Mouse (Mus musculus): Measurements from ENCODE around the gene Slc35f1. TPM values are rescaled to one million over a fixed set of nuclear protein-coding genes. Genes with fewer than 3 reads are reported as not detected.

The Slc35f1 gene
- polyA plus RNA-seq, 1 experiment from 2014 or later, result 2.1 TPM

DNA sequence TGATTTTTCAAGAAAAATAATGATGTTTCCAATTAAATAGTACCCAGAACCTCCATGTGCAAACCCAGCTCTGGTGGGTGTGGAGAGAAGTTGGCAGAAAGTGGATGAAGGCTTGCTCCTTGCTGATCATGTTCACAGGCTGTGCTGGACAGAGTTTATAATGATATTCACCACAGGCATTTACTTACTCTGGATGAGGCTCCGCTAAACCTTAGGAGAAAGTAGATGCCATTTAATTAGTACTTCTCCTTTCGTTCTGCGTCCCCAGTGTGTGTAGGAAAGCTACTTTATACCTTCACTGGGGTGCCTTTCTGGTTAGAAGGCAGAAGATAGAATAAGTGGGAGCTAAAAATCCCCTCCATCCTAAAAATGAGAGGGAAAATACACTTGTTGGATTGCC is 53.5 kb downstream of the Slc35f1 start:
- DNase-seq (ENCODE audit: low spot score) (no peak), ATAC-seq (replicated peaks; ENCODE audit: low FRiP score, low read depth) (no peak)
- H3K4me3 ChIP-seq (replicated peaks; ENCODE audit: low read depth, low read length), result no peak overlapping the region
- 95% methylated on average over 3 of the region's 3 CpGs for WGBS
- H3K27me3 ChIP-seq (ENCODE audit: insufficient read depth, low read length), result no peaks in the 10 kb centered on the region
- no peak overlapping the region for H3K27ac ChIP-seq
- TF ChIP-seq CTCF (IDR thresholded peaks at IDR 0.05; ENCODE audit: low read depth), result no peak
- H3K9ac ChIP-seq (ENCODE audit: low read depth, low read length), result no peak overlapping the region
- H3K36me3 ChIP-seq (ENCODE audit: insufficient read depth, low read length), result no peaks in the 10 kb centered on the region
- no peaks in the 10 kb centered on the region for H3K9me3 ChIP-seq (replicated peaks; ENCODE audit: low read length)
- H3K4me1 ChIP-seq (replicated peaks; ENCODE audit: insufficient read depth, low read length), result no peaks in the 10 kb centered on the region
- H3K4me2 ChIP-seq (ENCODE audit: low read length), result no peak overlapping the region

DNA sequence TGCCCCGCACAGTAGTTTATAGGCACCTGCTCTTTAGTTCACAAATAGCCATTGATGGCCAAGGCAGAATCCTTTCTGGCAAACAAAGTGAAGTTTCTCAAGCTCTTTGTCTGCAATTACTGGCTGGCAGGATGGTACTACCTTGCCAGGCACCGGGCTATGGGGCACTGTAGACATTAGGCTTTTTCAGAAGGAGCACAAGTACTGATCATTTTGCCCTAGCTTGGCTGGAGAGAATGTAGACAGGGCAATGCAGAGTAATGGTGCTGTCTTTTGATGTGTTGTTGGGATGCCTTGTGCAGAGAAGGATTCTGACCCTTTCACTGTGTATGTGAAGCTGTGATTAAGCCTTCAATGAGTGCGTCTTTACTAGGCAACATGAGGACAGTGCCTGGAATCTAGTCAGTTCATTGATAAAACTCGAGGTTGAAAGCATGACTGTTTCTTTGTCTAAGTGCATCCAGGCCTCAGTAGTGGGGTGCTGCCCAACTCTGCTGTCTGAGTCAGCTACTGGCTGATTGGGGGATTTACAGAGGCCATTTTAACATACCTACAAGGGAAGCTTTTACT is 57.8 kb downstream of the Slc35f1 start:
- H3K4me3 ChIP-seq (replicated peaks; ENCODE audit: low read depth, low read length), result no peak overlapping the region
- no peak overlapping the region for H3K27ac ChIP-seq
- H3K9ac ChIP-seq (ENCODE audit: low read depth, low read length), result no peak overlapping the region
- no peaks in the 10 kb centered on the region for H3K36me3 ChIP-seq (ENCODE audit: insufficient read depth, low read length)
- H3K9me3 ChIP-seq (replicated peaks; ENCODE audit: low read length), result no peaks in the 10 kb centered on the region
- H3K4me1 ChIP-seq (replicated peaks; ENCODE audit: insufficient read depth, low read length), result no peaks in the 10 kb centered on the region
- DNase-seq (ENCODE audit: low spot score), result no peak
- H3K4me2 ChIP-seq (ENCODE audit: low read length), result no peak overlapping the region
- no peaks in the 10 kb centered on the region for H3K27me3 ChIP-seq (ENCODE audit: insufficient read depth, low read length)
- no peak for TF ChIP-seq CTCF (IDR thresholded peaks at IDR 0.05; ENCODE audit: low read depth)
- 82% methylated on average over 4 of the region's 4 CpGs for WGBS
- ATAC-seq (replicated peaks; ENCODE audit: low FRiP score, low read depth), result no peak

DNA sequence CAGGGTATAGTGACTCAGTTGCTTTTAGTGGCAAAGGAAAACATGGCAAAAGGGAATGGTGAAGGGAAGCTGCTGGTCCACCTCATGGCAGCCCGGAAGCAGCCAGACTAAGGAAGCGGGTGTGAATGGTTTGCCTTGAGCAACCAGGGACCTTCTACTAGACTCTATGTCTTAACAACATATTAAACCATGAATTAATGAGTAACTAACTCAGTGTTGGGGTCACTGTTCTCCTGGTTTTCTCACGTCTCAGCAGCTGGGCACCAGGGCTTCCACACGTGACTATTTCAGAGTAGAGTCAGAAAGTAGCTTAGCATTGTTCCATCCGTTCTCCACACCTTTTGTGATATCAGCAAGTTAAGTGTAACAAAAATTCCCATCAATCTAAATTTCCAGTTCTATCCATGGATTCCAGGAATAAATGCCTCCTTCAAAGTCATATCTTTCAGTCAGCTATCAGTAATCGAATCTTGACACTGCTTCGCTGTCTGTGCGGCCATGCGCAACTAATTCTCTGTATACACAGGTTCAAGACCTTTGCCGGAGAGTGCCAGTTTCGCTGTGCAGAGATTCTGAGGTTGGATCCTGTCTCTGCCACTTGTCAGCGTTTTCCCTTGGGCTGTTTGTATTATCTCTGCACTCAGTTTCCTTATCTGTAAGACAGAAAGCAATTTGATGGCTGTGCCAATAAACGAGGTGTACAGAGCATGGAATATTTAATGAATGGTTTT is 65.8 kb downstream of the Slc35f1 start:
- Histone ChIP-seq H3K4me2 (ENCODE audit: low read length) (no peak overlapping the region), H3K27ac (0 out of 2 replicates have a peak overlapping the region, but pooled peaks have one; percentile 25), H3K36me3 (ENCODE audit: insufficient read depth, low read length) (no peaks in the 10 kb centered on the region), H3K9ac (ENCODE audit: low read depth, low read length) (no peak overlapping the region), H3K9me3 (replicated peaks; ENCODE audit: low read length) (no peaks in the 10 kb centered on the region), H3K4me1 (replicated peaks; ENCODE audit: insufficient read depth, low read length) (no peaks in the 10 kb centered on the region), H3K4me3 (replicated peaks; ENCODE audit: low read depth, low read length) (no peak overlapping the region), H3K27me3 (ENCODE audit: insufficient read depth, low read length) (no peaks in the 10 kb centered on the region)
- TF ChIP-seq CTCF (IDR thresholded peaks at IDR 0.05; ENCODE audit: low read depth), result no peak
- DNase-seq (ENCODE audit: low spot score) (peak; percentile 38), ATAC-seq (replicated peaks; ENCODE audit: low FRiP score, low read depth) (peak; percentile 96)
- 58% methylated on average over 13 of the region's 13 CpGs for WGBS

GRCm38 (mm10) chr10:52757496-52758260 is 67.3 kb downstream of the Slc35f1 start:
- no peak for DNase-seq (ENCODE audit: low spot score)
- Histone ChIP-seq H3K27ac (no peak overlapping the region), H3K36me3 (ENCODE audit: insufficient read depth, low read length) (no peaks in the 10 kb centered on the region), H3K9ac (ENCODE audit: low read depth, low read length) (no peak overlapping the region), H3K27me3 (ENCODE audit: insufficient read depth, low read length) (no peaks in the 10 kb centered on the region), H3K4me3 (replicated peaks; ENCODE audit: low read depth, low read length) (no peak overlapping the region), H3K4me1 (replicated peaks; ENCODE audit: insufficient read depth, low read length) (no peaks in the 10 kb centered on the region), H3K4me2 (ENCODE audit: low read length) (no peak overlapping the region), H3K9me3 (replicated peaks; ENCODE audit: low read length) (no peaks in the 10 kb centered on the region)
- no peak for TF ChIP-seq CTCF (IDR thresholded peaks at IDR 0.05; ENCODE audit: low read depth)
- WGBS, result 87% methylated on average over 4 of the region's 4 CpGs
- ATAC-seq (replicated peaks; ENCODE audit: low FRiP score, low read depth), result no peak

GRCm38 (mm10) chr10:52758589-52758988 is 68.3 kb downstream of the Slc35f1 start:
- no peaks in the 10 kb centered on the region for H3K9me3 ChIP-seq (replicated peaks; ENCODE audit: low read length)
- no peaks in the 10 kb centered on the region for H3K4me1 ChIP-seq (replicated peaks; ENCODE audit: insufficient read depth, low read length)
- 40% methylated on average over 4 of the region's 4 CpGs for WGBS
- DNase-seq (ENCODE audit: low spot score) (peak; percentile 61), ATAC-seq (replicated peaks; ENCODE audit: low FRiP score, low read depth) (no peak)
- H3K27me3 ChIP-seq (ENCODE audit: insufficient read depth, low read length), result no peaks in the 10 kb centered on the region
- TF ChIP-seq CTCF (IDR thresholded peaks at IDR 0.05; ENCODE audit: low read depth), result peak; percentile 72
- H3K4me2 ChIP-seq (ENCODE audit: low read length), result no peak overlapping the region
- no peaks in the 10 kb centered on the region for H3K36me3 ChIP-seq (ENCODE audit: insufficient read depth, low read length)
- H3K4me3 ChIP-seq (replicated peaks; ENCODE audit: low read depth, low read length), result no peak overlapping the region
- no peak overlapping the region for H3K27ac ChIP-seq
- H3K9ac ChIP-seq (ENCODE audit: low read depth, low read length), result no peak overlapping the region

- H3K4me2 ChIP-seq (ENCODE audit: low read length), result no peak overlapping the region
- ATAC-seq (replicated peaks; ENCODE audit: low FRiP score, low read depth) (no peak), DNase-seq (ENCODE audit: low spot score) (no peak)
- H3K9ac ChIP-seq (ENCODE audit: low read depth, low read length), result no peak overlapping the region
- WGBS, result 96% methylated on average over 1 of the region's 1 CpGs
- no peak overlapping the region for H3K4me3 ChIP-seq (replicated peaks; ENCODE audit: low read depth, low read length)
- no peak for TF ChIP-seq CTCF (IDR thresholded peaks at IDR 0.05; ENCODE audit: low read depth)
- no peaks in the 10 kb centered on the region for H3K4me1 ChIP-seq (replicated peaks; ENCODE audit: insufficient read depth, low read length)
- H3K27ac ChIP-seq, result no peak overlapping the region
- H3K9me3 ChIP-seq (replicated peaks; ENCODE audit: low read length), result no peaks in the 10 kb centered on the region
- H3K27me3 ChIP-seq (ENCODE audit: insufficient read depth, low read length), result no peaks in the 10 kb centered on the region
- H3K36me3 ChIP-seq (ENCODE audit: insufficient read depth, low read length), result no peaks in the 10 kb centered on the region
These were observed 70.2 kb downstream of the Slc35f1 start for GRCm38 (mm10) chr10:52760527-52760926.
